14 mouse cellular contexts compared by ENCODE assay signal in genomic region chrX:83487598-83487997, GRCm38 (mm10). TPM values are rescaled to one million over a fixed set of nuclear protein-coding genes. Genes with fewer than 3 reads are reported as not detected.
"Had no signal": no experiment of that assay in that cellular context is flagged by ENCODE, and none has a peak within 500 bp of the region (broad histone marks: within the 10 kb centered on the region; RNA-seq: fewer than 3 reads in every experiment).

TSS of gene Tsga8 (minus strand) at chrX:83487924.

- DNase-seq: liver, embryonic 13.5 days; liver, postnatal 0 days; lung, adult 2 months; lung, postnatal 14 days; lung, postnatal 36 days; right cerebral cortex, postnatal 25 days; right cerebral cortex, postnatal 4 days; spleen, adult 18-20 months; thymus, adult 2 months; thymus, postnatal 14 days had no signal

RNA-seq across cellular contexts. Expression of gene Tsga8, which starts in this region (rescaled TPM):
- total RNA-seq: megakaryocyte progenitor cell, adult 5-6 weeks; midbrain, postnatal 0 days; monocyte, adult 5-6 weeks; neutrophil, adult 5-6 weeks had no signal
